ENCODE assay signal across 17 mouse cellular contexts in genomic region chr7:26489514-26489913, GRCm38 (mm10). TPM values are rescaled to one million over a fixed set of nuclear protein-coding genes. Genes with fewer than 3 reads are reported as not detected.
"Had no signal": no experiment of that assay in that cellular context is flagged by ENCODE, and none has a peak within 500 bp of the region (broad histone marks: within the 10 kb centered on the region; RNA-seq: fewer than 3 reads in every experiment).

No protein-coding gene starts in this region.

RNA-seq across cellular contexts. Expression of gene Nlrp9a, which starts 45.3 kb away (rescaled TPM):
- total RNA-seq: megakaryocyte, adult 5-6 weeks; megakaryocyte-erythroid progenitor cell, adult 5-6 weeks; midbrain, postnatal 0 days; monocyte, adult 5-6 weeks had no signal
- polyA plus RNA-seq: liver, postnatal 0 days; lung, adult 2 months; lung, embryonic 16.5 days; midbrain, embryonic 11.5 days; midbrain, embryonic 13.5 days; midbrain, embryonic 15.5 days; midbrain, postnatal 0 days; neural tube, embryonic 11.5 days; neural tube, embryonic 13.5 days; neural tube, embryonic 15.5 days; small intestine, adult 2 months; stomach, embryonic 14.5 days; stomach, embryonic 16.5 days; thymus, postnatal 0 days had no signal

RNA-seq across cellular contexts. Expression of gene Nlrp4a, which starts 54.6 kb away (rescaled TPM):
- total RNA-seq: megakaryocyte, adult 5-6 weeks; megakaryocyte-erythroid progenitor cell, adult 5-6 weeks; midbrain, postnatal 0 days; monocyte, adult 5-6 weeks had no signal
- polyA plus RNA-seq: liver, postnatal 0 days; lung, adult 2 months; lung, embryonic 16.5 days; midbrain, embryonic 11.5 days; midbrain, embryonic 13.5 days; midbrain, embryonic 15.5 days; midbrain, postnatal 0 days; neural tube, embryonic 11.5 days; neural tube, embryonic 13.5 days; neural tube, embryonic 15.5 days; small intestine, adult 2 months; stomach, embryonic 14.5 days; stomach, embryonic 16.5 days; thymus, postnatal 0 days had no signal
